ENCODE assay signal across 19 mouse cellular contexts in the genomic region with DNA sequence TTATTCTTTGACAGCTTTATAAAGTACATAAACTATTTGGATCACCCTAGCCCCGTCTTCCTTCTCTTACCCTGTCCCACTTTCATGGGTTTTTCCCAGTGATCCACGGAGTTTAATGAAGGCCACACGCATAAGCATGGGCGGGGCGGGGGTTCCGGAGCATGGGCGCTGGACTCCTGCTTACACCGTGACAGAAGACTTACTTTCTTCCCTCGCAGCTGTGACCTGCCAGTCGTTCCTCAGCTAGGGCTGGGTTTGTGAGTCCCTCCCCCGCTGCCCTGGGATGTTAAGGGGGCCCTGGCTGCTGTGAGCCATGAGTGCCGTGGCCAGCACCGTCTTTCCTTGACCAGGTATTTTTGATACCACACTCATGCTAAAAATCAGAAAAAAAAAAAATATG. TPM values are rescaled to one million over a fixed set of nuclear protein-coding genes. Genes with fewer than 3 reads are reported as not detected.
DNase-seq lines count a peak whose midpoint lies in the region; ATAC-seq and TF ChIP-seq lines count a peak whose summit lies in the region.
"Had no signal": no experiment of that assay in that cellular context is flagged by ENCODE, and none has a peak within 500 bp of the region (broad histone marks: within the 10 kb centered on the region; RNA-seq: fewer than 3 reads in every experiment).

No protein-coding gene starts in this region.

- 0 out of 2 replicates have a peak, but pooled peaks cover 1% of the 10 kb centered on the region for H3K4me1 ChIP-seq in embryonic facial prominence, embryonic 14.5 days (ENCODE audit: control insufficient read depth, insufficient read depth, low read length)
- H3K4me1 ChIP-seq in embryonic facial prominence, embryonic 10.5 days = 0 out of 2 replicates have a peak, but pooled peaks cover 2% of the 10 kb centered on the region
- peaks cover 5% of the 10 kb centered on the region; the same call in 1 of the 2 replicates for H3K4me1 ChIP-seq in limb, embryonic 11.5 days (ENCODE audit: control insufficient read depth, insufficient read depth, low read length)
- H3K4me1 ChIP-seq in limb, embryonic 10.5 days = peaks cover 16% of the 10 kb centered on the region
- peaks cover 14% of the 10 kb centered on the region for H3K4me1 ChIP-seq in limb, embryonic 14.5 days (ENCODE audit: control insufficient read depth, insufficient read depth, low read length)

- no peak for TF ChIP-seq POLR2A in limb, embryonic 14.5 days (IDR thresholded peaks at IDR 0.05; ENCODE audit: borderline replicate concordance, extremely low read depth, insufficient read depth, insufficient read length)

- H3K36me3 ChIP-seq in embryonic facial prominence, embryonic 14.5 days (ENCODE audit: control insufficient read depth, insufficient read depth, low read length) = peaks cover 43% of the 10 kb centered on the region; the same call in 1 of the 2 replicates
- peaks cover 52% of the 10 kb centered on the region for H3K36me3 ChIP-seq in embryonic facial prominence, embryonic 10.5 days (replicated peaks)
- H3K36me3 ChIP-seq in limb, embryonic 11.5 days (ENCODE audit: control insufficient read depth, insufficient read depth, low read length) = peaks cover 2% of the 10 kb centered on the region; the same call in 1 of the 2 replicates
- H3K36me3 ChIP-seq in limb, embryonic 10.5 days = peaks cover 36% of the 10 kb centered on the region
- H3K36me3 ChIP-seq in limb, embryonic 14.5 days (ENCODE audit: control insufficient read depth, insufficient read depth, low read length) = peaks cover 24% of the 10 kb centered on the region
- no peaks in the 10 kb centered on the region; the same call in 1 of the 2 replicates for H3K36me3 ChIP-seq in splenic B cell, adult 2 months (ENCODE audit: control insufficient read depth, insufficient read depth, low read length, poor library complexity, severe bottlenecking)

- no peak overlapping the region for H3K4me2 ChIP-seq in embryonic facial prominence, embryonic 14.5 days (ENCODE audit: low read depth, low read length)
- H3K4me2 ChIP-seq in limb, embryonic 11.5 days (ENCODE audit: low read depth, severe bottlenecking) = no peak overlapping the region
- no peak overlapping the region for H3K4me2 ChIP-seq in limb, embryonic 14.5 days (replicated peaks; ENCODE audit: low read depth, low read length, severe bottlenecking)
- H3K4me2 ChIP-seq: heart, embryonic 12.5 days; hindbrain, embryonic 12.5 days had no signal

- ATAC-seq in embryonic facial prominence, embryonic 14.5 days (ENCODE audit: low read depth) = no peak
- peak; percentile 53; the same call in 1 of the 2 replicates for ATAC-seq in limb, embryonic 11.5 days (ENCODE audit: insufficient number of reproducible peaks, low FRiP score, low TSS enrichment, low read depth)
- peak; percentile 42 for ATAC-seq in limb, embryonic 14.5 days (ENCODE audit: low FRiP score, low read depth)
- ATAC-seq: forebrain, postnatal 0 days; Patski had no signal

- WGBS in embryonic facial prominence, embryonic 14.5 days = 58% methylated on average over 13 of the region's 13 CpGs
- 75% methylated on average over 13 of the region's 13 CpGs for WGBS in embryonic facial prominence, embryonic 10.5 days
- WGBS in limb, embryonic 11.5 days = 61% methylated on average over 13 of the region's 13 CpGs
- WGBS in limb, embryonic 10.5 days = 73% methylated on average over 13 of the region's 13 CpGs
- WGBS in limb, embryonic 14.5 days = 52% methylated on average over 13 of the region's 13 CpGs

- no peak overlapping the region for H3K27ac ChIP-seq in embryonic facial prominence, embryonic 14.5 days (replicated peaks; ENCODE audit: low read depth, low read length)
- H3K27ac ChIP-seq in embryonic facial prominence, embryonic 10.5 days (replicated peaks) = no peak overlapping the region
- H3K27ac ChIP-seq in limb, embryonic 11.5 days (replicated peaks; ENCODE audit: low read depth, low read length) = no peak overlapping the region
- H3K27ac ChIP-seq in limb, embryonic 10.5 days = no peak overlapping the region
- H3K27ac ChIP-seq in limb, embryonic 14.5 days (replicated peaks; ENCODE audit: low read depth, low read length) = no peak overlapping the region
- H3K27ac ChIP-seq: hindbrain, embryonic 12.5 days had no signal

- no peaks in the 10 kb centered on the region for H3K27me3 ChIP-seq in embryonic facial prominence, embryonic 14.5 days (replicated peaks; ENCODE audit: control insufficient read depth, insufficient read depth, low read length)
- H3K27me3 ChIP-seq in embryonic facial prominence, embryonic 10.5 days (replicated peaks; ENCODE audit: low read depth, poor library complexity, severe bottlenecking) = no peaks in the 10 kb centered on the region
- H3K27me3 ChIP-seq in limb, embryonic 11.5 days (ENCODE audit: control insufficient read depth, insufficient read depth, low read length) = no peaks in the 10 kb centered on the region
- H3K27me3 ChIP-seq in limb, embryonic 10.5 days (ENCODE audit: low read depth, poor library complexity, severe bottlenecking) = no peaks in the 10 kb centered on the region
- no peaks in the 10 kb centered on the region for H3K27me3 ChIP-seq in limb, embryonic 14.5 days (ENCODE audit: control insufficient read depth, insufficient read depth, low read length)
- H3K27me3 ChIP-seq in splenic B cell, adult 2 months (ENCODE audit: control insufficient read depth, insufficient read depth, low read length, poor library complexity, severe bottlenecking) = no peaks in the 10 kb centered on the region
- H3K27me3 ChIP-seq: heart, embryonic 12.5 days; hindbrain, embryonic 12.5 days; Patski had no signal

- DNase-seq in embryonic facial prominence, embryonic 14.5 days (ENCODE audit: low spot score) = peak; percentile 36
- DNase-seq in embryonic facial prominence, embryonic 10.5 days (ENCODE audit: low spot score) = no peak
- peak; percentile 29 for DNase-seq in limb, embryonic 11.5 days (ENCODE audit: low spot score)
- DNase-seq in limb, embryonic 10.5 days (ENCODE audit: low spot score) = no peak
- DNase-seq in limb, embryonic 14.5 days (ENCODE audit: low spot score) = no peak
- DNase-seq in splenic B cell, adult 2 months (ENCODE audit: low read depth, low spot score) = peak; percentile 57
- DNase-seq in adrenal gland, adult 8-10 months = no peak
- no peak for DNase-seq in right cerebral cortex, postnatal 25 days
- DNase-seq: cerebellum, adult 9-11 months; forebrain, postnatal 0 days; gastrocnemius, postnatal 36 days had no signal

- H3K9ac ChIP-seq in embryonic facial prominence, embryonic 14.5 days (ENCODE audit: low read depth, low read length) = no peak overlapping the region
- no peak overlapping the region for H3K9ac ChIP-seq in limb, embryonic 11.5 days (ENCODE audit: low read length)
- no peak overlapping the region for H3K9ac ChIP-seq in limb, embryonic 14.5 days (ENCODE audit: low read depth, low read length, severe bottlenecking)
- H3K9ac ChIP-seq: forebrain, postnatal 0 days; heart, embryonic 12.5 days; hindbrain, embryonic 12.5 days had no signal

- no peak overlapping the region for H3K4me3 ChIP-seq in embryonic facial prominence, embryonic 14.5 days (ENCODE audit: low read depth, low read length)
- no peak overlapping the region for H3K4me3 ChIP-seq in embryonic facial prominence, embryonic 10.5 days
- no peak overlapping the region for H3K4me3 ChIP-seq in limb, embryonic 11.5 days (ENCODE audit: low read depth, low read length)
- no peak overlapping the region for H3K4me3 ChIP-seq in limb, embryonic 10.5 days
- H3K4me3 ChIP-seq in limb, embryonic 14.5 days (replicated peaks; ENCODE audit: low read length) = no peak overlapping the region
- H3K4me3 ChIP-seq: heart, embryonic 12.5 days; hindbrain, embryonic 12.5 days; myocyte had no signal

- no peaks in the 10 kb centered on the region for H3K9me3 ChIP-seq in embryonic facial prominence, embryonic 14.5 days (ENCODE audit: control insufficient read depth, low read length)
- H3K9me3 ChIP-seq in embryonic facial prominence, embryonic 10.5 days = no peaks in the 10 kb centered on the region
- H3K9me3 ChIP-seq in limb, embryonic 11.5 days (ENCODE audit: control insufficient read depth, low read length) = no peaks in the 10 kb centered on the region
- no peaks in the 10 kb centered on the region for H3K9me3 ChIP-seq in limb, embryonic 10.5 days (replicated peaks)
- H3K9me3 ChIP-seq in limb, embryonic 14.5 days (ENCODE audit: control insufficient read depth, low read length) = no peaks in the 10 kb centered on the region
- H3K9me3 ChIP-seq: heart, embryonic 12.5 days; hindbrain, embryonic 12.5 days had no signal

RNA-seq across cellular contexts. Expression of a gene that starts 21.7 kb away (rescaled TPM):
- not detected in 2 replicates for polyA plus RNA-seq in embryonic facial prominence, embryonic 14.5 days (2014; fragmentation: Nextera tagmentation; extraction: Ambion mirVana)
- polyA plus RNA-seq in embryonic facial prominence, embryonic 10.5 days (2016; fragmentation: Nextera tagmentation; extraction: Ambion mirVana) = not detected in 2 replicates
- polyA plus RNA-seq in limb, embryonic 11.5 days (2014; fragmentation: Nextera tagmentation; extraction: Ambion mirVana) = not detected in 2 replicates
- polyA plus RNA-seq in limb, embryonic 10.5 days (2016; fragmentation: Nextera tagmentation; extraction: Ambion mirVana) = not detected in 2 replicates
- 0.10 and 0.20 TPM in 2 replicates for polyA plus RNA-seq in limb, embryonic 14.5 days (2012; rRNA removed)
- polyA plus RNA-seq in limb, embryonic 14.5 days (2014; fragmentation: Nextera tagmentation; extraction: Ambion mirVana) = not detected in 2 replicates
- total RNA-seq in adrenal gland, adult 8-10 months (2022) = not detected
- total RNA-seq: forebrain, postnatal 0 days; gastrocnemius, postnatal 36 days; layer of hippocampus, postnatal 10 days; left cerebral cortex, postnatal 25 days had no signal
- polyA plus RNA-seq: forebrain, postnatal 0 days; heart, embryonic 12.5 days; hindbrain, embryonic 12.5 days; intestine, embryonic 16.5 days; lung, embryonic 16.5 days; myocyte; Patski had no signal

RNA-seq across cellular contexts. Expression of a gene that starts 47.8 kb away (rescaled TPM):
- 3.5 and 5.1 TPM in 2 replicates for polyA plus RNA-seq in embryonic facial prominence, embryonic 14.5 days (2014; fragmentation: Nextera tagmentation; extraction: Ambion mirVana)
- polyA plus RNA-seq in embryonic facial prominence, embryonic 10.5 days (2016; fragmentation: Nextera tagmentation; extraction: Ambion mirVana) = 2.4 and 2.9 TPM in 2 replicates
- polyA plus RNA-seq in limb, embryonic 11.5 days (2014; fragmentation: Nextera tagmentation; extraction: Ambion mirVana) = 2.1 and 3.0 TPM in 2 replicates
- 2.4 and 2.7 TPM in 2 replicates for polyA plus RNA-seq in limb, embryonic 10.5 days (2016; fragmentation: Nextera tagmentation; extraction: Ambion mirVana)
- polyA plus RNA-seq in limb, embryonic 14.5 days (2012; rRNA removed) = 2.8 and 3.4 TPM in 2 replicates
- polyA plus RNA-seq in limb, embryonic 14.5 days (2014; fragmentation: Nextera tagmentation; extraction: Ambion mirVana) = 4.2 and 4.3 TPM in 2 replicates
- total RNA-seq in adrenal gland, adult 8-10 months (2022) = 1 to 10 TPM in 3 of 4 experiments, under 1 TPM in 1; 0.80 to 2.2 (median 1.4) TPM
- polyA plus RNA-seq: Patski had no signal

Comparison
In these comparisons a context has a peak if more than half of its experiments do, and no peak if none do; other contexts are left out.
1. DNase-seq: peak in embryonic facial prominence, embryonic 14.5 days (single experiment), limb, embryonic 11.5 days (single experiment) and splenic B cell, adult 2 months (single experiment); none in embryonic facial prominence, embryonic 10.5 days (single experiment), limb, embryonic 10.5 days (single experiment), limb, embryonic 14.5 days (single experiment), adrenal gland, adult 8-10 months (single experiment) and right cerebral cortex, postnatal 25 days (single experiment).